Mouse (Mus musculus) embryonic facial prominence, embryonic 14.5 days (tissue): Measurements from ENCODE around the gene Relb. TPM values are rescaled to one million over a fixed set of nuclear protein-coding genes. Genes with fewer than 3 reads are reported as not detected.

Source experiments
- ATAC-seq: fragments of 200-750 bp; cut with Nextera tagmentation; 2 replicates; pipeline ENCODE4 v1.8.0; 2017; ENCODE audit warnings: low read depth, moderate number of reproducible peaks, moderate TSS enrichment
- DNase-seq: peaks from one replicate; pipeline ENCODE4 v3.0.0-alpha.2; 2015; ENCODE audit warnings: low spot score
- H3K27ac ChIP-seq: fragments of 300-500 bp; sonication (generic); replicated peaks from 2 replicates; pipeline ENCODE4 v1.5.1; 2014; ENCODE audit warnings: low read depth, mild to moderate bottlenecking, low read length, moderate library complexity
- H3K27me3 ChIP-seq: fragments of 300-500 bp; sonication (generic); replicated peaks from 2 replicates; pipeline ENCODE4 v1.6.1; 2014; ENCODE audit warnings: low read length; ENCODE audit not compliant: control insufficient read depth, insufficient read depth
- H3K36me3 ChIP-seq: fragments of 300-500 bp; sonication (generic); 2 replicates; pipeline ENCODE4 v1.6.1; 2014; ENCODE audit warnings: low read length, mixed read lengths; ENCODE audit not compliant: control insufficient read depth, insufficient read depth
- H3K4me1 ChIP-seq: fragments of 300-500 bp; sonication (generic); 2 replicates; pipeline ENCODE4 v1.6.1; 2014; ENCODE audit warnings: antibody characterized with exemption, low read length; ENCODE audit not compliant: control insufficient read depth, insufficient read depth
- H3K4me2 ChIP-seq: fragments of 300-500 bp; sonication (generic); 2 replicates; pipeline ENCODE4 v1.6.1; 2014; ENCODE audit warnings: low read depth, mild to moderate bottlenecking, low read length, moderate library complexity, mixed read lengths
- H3K4me3 ChIP-seq: fragments of 300-500 bp; sonication (generic); 2 replicates; pipeline ENCODE4 v1.5.1; 2014; ENCODE audit warnings: low read depth, mild to moderate bottlenecking, low read length
- H3K9ac ChIP-seq: fragments of 300-500 bp; sonication (generic); 2 replicates; pipeline ENCODE4 v1.6.1; 2014; ENCODE audit warnings: low read depth, mild to moderate bottlenecking, low read length, moderate library complexity, mixed read lengths
- H3K9me3 ChIP-seq: fragments of 300-500 bp; sonication (generic); 2 replicates; pipeline ENCODE4 v1.6.1; 2016; ENCODE audit warnings: low read length; ENCODE audit not compliant: control insufficient read depth
- WGBS: fragments of 180-500 bp; shearing (Covaris S2); extraction: QIAGEN DNeasy Blood & Tissue Kit; methylation state at CpG from one replicate; pipeline ENCODE4 v1.1.7; 2014; 5-methylcytosine and 5-hydroxymethylcytosine counted together
- polyA plus RNA-seq: library from polyadenylated mRNA; unstranded; fragments of >200 nt; fragmentation: Nextera tagmentation; extraction: Ambion mirVana; gene quantifications from 2 replicates; pipeline ENCODE4 v1.2.1, GENCODE M21; 2014

The Relb gene
- polyA plus RNA-seq, 1 experiment from 2014 or later: 9.9 TPM

DNA sequence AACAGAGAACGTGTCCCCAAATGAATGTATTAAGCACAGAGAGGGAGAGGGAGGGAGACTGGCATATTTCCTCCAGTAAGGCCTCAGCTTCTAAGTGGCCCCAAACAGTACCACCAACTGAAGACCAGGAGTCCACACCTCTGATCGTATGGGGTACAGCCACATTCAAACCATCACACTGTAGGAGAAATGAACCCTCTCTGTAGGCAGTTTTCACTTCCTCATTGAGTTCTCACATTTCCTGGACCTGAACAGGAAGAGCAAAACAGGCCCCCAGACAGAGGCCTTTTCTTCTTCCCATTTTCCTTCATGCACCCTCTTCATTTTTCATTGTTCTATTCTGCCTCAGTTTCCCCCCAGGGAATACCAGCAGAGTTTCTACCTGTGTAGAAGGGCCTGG lies 38.2 kb upstream of the Relb start:
- no peak for ATAC-seq
- H3K4me3 ChIP-seq: no peak overlapping the region
- WGBS: 78% methylated on average over 2 of the region's 2 CpGs

DNA sequence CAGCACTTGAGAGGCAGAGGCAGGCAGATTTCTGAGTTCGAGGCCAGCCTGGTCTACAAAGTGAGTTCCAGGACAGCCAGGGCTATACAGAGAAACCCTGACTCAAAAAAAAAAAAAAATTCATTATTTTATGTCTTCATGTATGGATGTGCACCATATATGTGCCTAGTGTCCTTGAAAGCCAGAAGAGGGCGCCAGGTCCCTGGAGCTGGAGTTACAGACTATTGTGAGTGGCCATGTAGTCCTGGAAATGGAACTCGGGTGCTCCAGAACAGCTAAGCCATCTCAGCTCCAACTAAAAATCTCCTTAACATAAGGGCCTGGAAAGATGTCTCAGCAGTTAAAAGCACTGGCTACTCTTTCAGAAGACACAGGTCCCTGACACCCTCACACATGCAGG lies 37.5 kb upstream of the Relb start:
- Histone ChIP-seq H3K4me1 (peaks cover 13% of the 10 kb centered on the region), H3K9me3 (no peaks in the 10 kb centered on the region), H3K27ac (no peak overlapping the region), H3K27me3 (no peaks in the 10 kb centered on the region), H3K9ac (no peak overlapping the region), H3K4me3 (no peak overlapping the region), H3K4me2 (no peak overlapping the region), H3K36me3 (peaks cover 9% of the 10 kb centered on the region; the same call in 1 of the 2 replicates)
- WGBS: 61% methylated on average over 3 of the region's 3 CpGs
- ATAC-seq: no peak
- no peak for DNase-seq

More for the DNA sequence above, 38.2 kb upstream of the Relb start:
- no peaks in the 10 kb centered on the region for H3K9me3 ChIP-seq
- H3K36me3 ChIP-seq: 0 out of 2 replicates have a peak, but pooled peaks cover 4% of the 10 kb centered on the region
- H3K4me1 ChIP-seq: peaks cover 13% of the 10 kb centered on the region
- no peak overlapping the region for H3K4me2 ChIP-seq
- no peak overlapping the region for H3K27ac ChIP-seq
- H3K27me3 ChIP-seq: no peaks in the 10 kb centered on the region
- no peak for DNase-seq
- no peak overlapping the region for H3K9ac ChIP-seq

DNA sequence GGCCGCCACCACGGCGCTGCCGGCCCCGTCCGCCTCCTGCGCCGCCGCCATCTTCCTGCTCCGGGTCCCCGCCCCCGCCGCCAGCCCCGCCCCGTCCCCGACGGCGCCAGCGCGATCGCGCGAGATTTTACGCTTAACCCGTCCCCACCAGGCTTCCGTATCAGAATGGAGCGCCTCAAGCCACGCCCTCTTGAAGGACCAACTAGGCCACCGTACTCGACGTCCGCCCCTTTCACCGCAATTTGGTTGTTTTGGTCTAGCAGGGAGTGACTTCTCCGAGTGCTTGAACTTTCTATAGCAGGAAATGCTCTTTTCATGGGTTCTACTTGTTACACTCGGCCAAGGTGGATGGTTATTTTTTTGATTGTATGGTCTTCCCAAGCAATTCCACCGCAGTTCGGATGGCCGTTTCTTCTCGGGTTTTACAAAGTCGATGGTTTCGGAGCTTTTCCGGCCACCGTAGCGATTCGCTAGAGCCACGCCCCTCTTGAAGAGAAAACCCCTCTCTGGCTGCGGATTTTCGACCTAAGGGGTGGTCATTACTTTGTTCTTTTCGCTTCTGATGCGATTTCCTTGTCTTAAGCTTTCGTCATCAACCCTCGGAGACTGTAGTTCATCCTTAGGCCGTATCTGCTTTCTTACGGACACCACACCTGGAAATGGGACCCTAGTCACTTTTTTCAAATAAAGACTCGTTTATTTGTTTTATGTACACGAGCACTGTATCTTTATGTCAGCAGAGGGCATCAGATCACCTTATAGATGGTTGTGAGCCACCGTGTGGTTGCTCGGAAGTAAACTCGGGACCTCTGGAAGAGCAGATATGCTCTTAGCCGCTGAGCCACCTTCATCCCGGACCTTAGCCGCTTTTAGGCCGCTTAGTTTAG lies 36.0 kb upstream of the Relb start, which contains the start of gene Clptm1:
Clptm1 (minus strand) TSS at position 79 of the 887 bp plus-strand sequence.
- peak; percentile 93 for ATAC-seq

DNA sequence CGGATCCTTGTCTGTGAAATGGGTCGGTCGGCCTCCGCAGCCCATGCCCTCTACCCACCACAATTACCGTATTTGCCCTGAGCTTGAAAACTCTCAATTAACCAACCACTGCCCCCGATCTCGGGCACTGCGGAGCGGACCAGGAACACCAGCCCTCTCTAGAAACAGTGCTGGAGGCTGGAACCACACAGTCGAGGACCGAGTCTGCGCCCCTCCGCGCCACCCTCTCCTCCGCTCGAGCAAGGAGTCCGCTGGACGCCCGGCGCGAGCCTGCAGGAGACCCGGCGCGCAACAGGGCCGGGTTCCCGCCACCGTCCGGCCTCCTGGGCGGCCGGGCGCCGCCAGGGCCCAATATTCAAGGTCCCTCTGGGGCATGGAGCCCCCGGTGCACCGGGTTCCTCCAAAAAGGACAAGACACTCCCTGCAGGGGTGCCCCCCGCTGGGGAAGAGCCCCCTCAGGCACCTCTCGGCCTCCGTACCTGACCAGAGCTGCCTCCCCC lies 35.3 kb upstream of the Relb start:
- DNase-seq: no peak
- peaks cover 13% of the 10 kb centered on the region for H3K4me1 ChIP-seq
- ATAC-seq: peak; percentile 38
- H3K9me3 ChIP-seq: no peaks in the 10 kb centered on the region
- H3K36me3 ChIP-seq: peaks cover 22% of the 10 kb centered on the region; the same call in 1 of the 2 replicates
- peak overlapping the region; percentile 86 for H3K4me2 ChIP-seq
- no peaks in the 10 kb centered on the region for H3K27me3 ChIP-seq
- peak overlapping the region; percentile 98 for H3K9ac ChIP-seq
- H3K27ac ChIP-seq: peak overlapping the region; percentile 42; the same call in 1 of the 2 replicates
- 2% methylated on average over 9 of the region's 37 CpGs for WGBS
- H3K4me3 ChIP-seq: peak overlapping the region; percentile 100

More for the DNA sequence above, 36.0 kb upstream of the Relb start, which contains the start of gene Clptm1:
- Histone ChIP-seq H3K9me3 (no peaks in the 10 kb centered on the region), H3K27ac (peak within 1 kb of the TSS; percentile 95), H3K4me1 (peaks cover 13% of the 10 kb centered on the region), H3K27me3 (no peaks in the 10 kb centered on the region), H3K9ac (peak within 1 kb of the TSS; percentile 98), H3K4me2 (peak within 1 kb of the TSS; percentile 86), H3K4me3 (peak within 1 kb of the TSS; percentile 100), H3K36me3 (peaks cover 16% of the 10 kb centered on the region; the same call in 1 of the 2 replicates)
- peak; percentile 98 for DNase-seq
- under 1% methylated on average over 46 of the region's 63 CpGs for WGBS

DNA sequence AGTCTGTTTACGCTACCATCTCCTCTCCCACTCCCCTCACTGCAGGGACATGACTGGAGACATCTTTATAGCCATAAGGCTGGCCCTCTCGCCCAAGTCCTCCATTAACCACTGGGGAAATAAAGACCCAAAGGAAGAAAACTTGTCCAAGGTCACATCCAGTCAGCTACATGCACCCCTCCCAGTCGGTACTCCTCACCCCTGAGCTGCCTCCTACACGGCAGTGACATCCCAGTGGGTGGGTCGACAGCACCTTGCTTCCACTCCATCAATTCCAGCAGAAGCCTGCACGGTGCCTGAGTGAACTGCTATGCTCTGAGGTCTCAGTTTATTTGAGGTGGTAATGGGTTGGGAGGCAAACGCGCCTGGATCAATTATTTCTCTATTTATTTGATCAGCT lies 34.7 kb upstream of the Relb start:
- ATAC-seq (no peak), DNase-seq (no peak)
- Histone ChIP-seq H3K27ac (no peak overlapping the region), H3K9ac (peak overlapping the region; percentile 98), H3K4me1 (peaks cover 13% of the 10 kb centered on the region), H3K36me3 (peaks cover 22% of the 10 kb centered on the region; the same call in 1 of the 2 replicates), H3K4me3 (peak overlapping the region; percentile 100), H3K27me3 (no peaks in the 10 kb centered on the region), H3K9me3 (no peaks in the 10 kb centered on the region), H3K4me2 (peak overlapping the region; percentile 86)
- 20% methylated on average over 8 of the region's 8 CpGs for WGBS

DNA sequence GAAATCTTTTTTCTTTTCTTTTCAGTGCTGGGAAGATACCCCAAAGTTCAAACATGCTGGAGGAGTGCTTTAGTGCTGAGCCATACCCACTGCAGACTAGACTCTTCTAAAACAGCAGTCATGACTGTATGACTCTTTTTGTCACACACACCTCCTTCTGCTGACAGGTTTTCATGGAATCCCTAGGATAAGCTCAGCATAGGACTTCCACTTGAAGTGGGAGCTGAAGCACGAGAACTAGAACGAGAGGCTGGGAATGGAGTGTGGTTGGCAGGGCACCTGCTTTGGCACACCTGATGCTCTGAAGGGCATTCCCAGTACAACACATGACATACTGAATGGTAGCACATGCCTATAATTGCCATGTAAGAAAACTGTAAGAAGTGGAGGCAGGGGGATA lies 23.4 kb upstream of the Relb start:
- no peak for DNase-seq
- H3K4me3 ChIP-seq: no peak overlapping the region
- H3K4me1 ChIP-seq: no peaks in the 10 kb centered on the region
- no peak overlapping the region for H3K4me2 ChIP-seq
- H3K9ac ChIP-seq: no peak overlapping the region
- H3K27me3 ChIP-seq: no peaks in the 10 kb centered on the region
- WGBS: 94% methylated on average over 2 of the region's 2 CpGs
- no peak for ATAC-seq
- H3K27ac ChIP-seq: no peak overlapping the region
- H3K36me3 ChIP-seq: peaks cover 73% of the 10 kb centered on the region
- H3K9me3 ChIP-seq: no peaks in the 10 kb centered on the region

DNA sequence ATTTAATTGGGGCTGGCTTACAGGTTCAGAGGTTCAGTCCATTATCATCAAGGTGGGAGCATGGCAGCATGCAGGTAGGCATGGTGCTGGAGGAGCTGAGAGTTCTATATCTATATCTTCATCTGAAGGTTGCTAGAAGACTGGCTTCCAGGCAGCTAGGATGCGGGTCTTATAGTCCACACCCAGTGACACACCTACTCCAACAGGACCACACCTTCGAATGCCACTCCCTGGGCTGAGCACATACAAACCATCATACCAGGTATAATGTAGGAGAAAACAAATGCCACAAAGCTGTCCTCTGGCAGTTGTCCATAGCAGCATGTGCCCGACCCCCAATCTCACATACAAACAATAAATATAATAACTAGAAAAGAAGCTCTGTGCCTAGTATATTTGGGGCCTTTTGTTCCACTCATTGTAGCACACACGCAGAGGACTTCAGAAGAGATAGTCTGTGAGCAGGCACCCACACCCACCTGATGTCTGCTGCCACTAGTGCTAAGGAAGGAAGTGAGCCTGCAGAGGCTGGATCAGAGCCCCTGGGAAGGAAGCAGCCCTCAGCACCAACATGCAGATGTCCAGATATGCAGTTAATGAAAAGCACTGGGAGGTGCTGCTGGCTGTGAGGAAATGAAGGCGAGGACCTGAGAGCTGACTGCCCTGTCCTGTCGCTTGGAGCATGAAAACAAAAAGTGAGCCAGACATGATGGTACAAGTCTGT lies 22.0 kb upstream of the Relb start:
- Histone ChIP-seq H3K27me3 (no peaks in the 10 kb centered on the region), H3K9ac (no peak overlapping the region), H3K4me3 (no peak overlapping the region), H3K9me3 (no peaks in the 10 kb centered on the region), H3K4me2 (no peak overlapping the region), H3K36me3 (peaks cover 82% of the 10 kb centered on the region), H3K27ac (no peak overlapping the region), H3K4me1 (no peaks in the 10 kb centered on the region)
- no peak for ATAC-seq
- 88% methylated on average over 6 of the region's 6 CpGs for WGBS
- DNase-seq: no peak

DNA sequence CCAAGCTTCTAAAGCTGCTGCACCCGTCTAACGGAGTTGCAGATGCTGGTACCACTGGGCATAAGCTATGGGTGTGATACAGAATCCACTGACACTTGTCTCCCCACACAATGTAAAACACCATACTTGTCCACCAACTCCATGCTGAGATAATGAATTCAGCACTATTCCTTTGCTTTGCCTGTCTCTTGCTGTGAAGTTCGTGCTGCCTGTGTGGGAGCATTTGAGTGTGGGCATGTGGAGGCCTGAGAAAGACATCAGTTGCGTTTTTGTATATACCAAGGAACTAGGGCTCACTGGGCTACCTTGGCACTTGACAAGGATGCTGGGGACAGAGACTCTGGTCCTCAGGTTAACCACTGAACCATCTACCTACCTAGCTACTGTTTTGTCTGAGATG lies 12.0 kb upstream of the Relb start:
- 99% methylated on average over 4 of the region's 4 CpGs for WGBS
- Histone ChIP-seq H3K4me3 (no peak overlapping the region), H3K9ac (no peak overlapping the region), H3K27me3 (no peaks in the 10 kb centered on the region), H3K9me3 (no peaks in the 10 kb centered on the region), H3K4me1 (no peaks in the 10 kb centered on the region), H3K27ac (no peak overlapping the region), H3K4me2 (no peak overlapping the region), H3K36me3 (peaks cover 99% of the 10 kb centered on the region)
- ATAC-seq: no peak
- no peak for DNase-seq
